Mouse (Mus musculus) heart, embryonic 16.5 days (tissue): ENCODE data around the gene Wdr49. TPM values are rescaled to one million over a fixed set of nuclear protein-coding genes. Genes with fewer than 3 reads are reported as not detected.
"Not testable (repeated sequence)": the region's sequence is repeated elsewhere in the genome, so short reads cannot be mapped to it uniquely, and the experiment has no call there.

Source experiments
- ATAC-seq: fragments of 200-750 bp; cut with Nextera tagmentation; replicated peaks from 2 replicates; pipeline ENCODE4 v1.8.0; 2017; ENCODE audit warnings: moderate number of reproducible peaks; ENCODE audit not compliant: insufficient read depth, low FRiP score; ENCODE audit errors: extremely low read depth
- H3K27ac ChIP-seq: fragments of 300-500 bp; sonication (generic); 2 replicates; pipeline ENCODE4 v1.5.1; 2014; ENCODE audit warnings: mild to moderate bottlenecking, low read length, control low read depth, moderate library complexity
- H3K27me3 ChIP-seq: fragments of 300-500 bp; sonication (generic); 2 replicates; pipeline ENCODE4 v1.6.1; 2014; ENCODE audit warnings: low read length, mixed read lengths; ENCODE audit not compliant: control insufficient read depth, insufficient read depth
- H3K36me3 ChIP-seq: fragments of 300-500 bp; sonication (generic); 2 replicates; pipeline ENCODE4 v1.6.1; 2014; ENCODE audit not compliant: control insufficient read depth, insufficient read depth
- H3K4me1 ChIP-seq: fragments of 300-500 bp; sonication (generic); 2 replicates; pipeline ENCODE4 v1.6.1; 2014; ENCODE audit warnings: low read length, mixed read lengths; ENCODE audit not compliant: control insufficient read depth, insufficient read depth
- H3K4me2 ChIP-seq: fragments of 300-500 bp; sonication (generic); 2 replicates; pipeline ENCODE4 v1.6.1; 2014; ENCODE audit warnings: low read depth, mild to moderate bottlenecking, control low read depth, low read length
- H3K4me3 ChIP-seq: fragments of 300-500 bp; sonication (generic); 2 replicates; pipeline ENCODE4 v1.5.1; 2014; ENCODE audit warnings: mild to moderate bottlenecking, control low read depth, low read length
- H3K9ac ChIP-seq: fragments of 300-500 bp; sonication (generic); 2 replicates; pipeline ENCODE4 v1.6.1; 2014; ENCODE audit warnings: low read length, control low read depth
- H3K9me3 ChIP-seq: fragments of 300-500 bp; sonication (generic); replicated peaks from 2 replicates; pipeline ENCODE4 v1.6.1; 2016; ENCODE audit warnings: low read length; ENCODE audit not compliant: control insufficient read depth
- WGBS: fragments of 180-500 bp; shearing (Covaris S2); extraction: QIAGEN DNeasy Blood & Tissue Kit; methylation state at CpG from one replicate; pipeline ENCODE4 v1.1.7; 2014; 5-methylcytosine and 5-hydroxymethylcytosine counted together
- polyA plus RNA-seq: library from polyadenylated mRNA; unstranded; fragments of >200 nt; fragmentation: Nextera tagmentation; extraction: Ambion mirVana; gene quantifications from 2 replicates; pipeline ENCODE4 v1.2.1, GENCODE M21; 2015

The Wdr49 gene
- polyA plus RNA-seq, 1 experiment from 2014 or later: not detected

- WGBS: 83% methylated on average over 4 of the region's 4 CpGs
- Histone ChIP-seq H3K4me3 (no peak overlapping the region), H3K27ac (no peak overlapping the region), H3K4me2 (no peak overlapping the region), H3K27me3 (no peaks in the 10 kb centered on the region), H3K36me3 (no peaks in the 10 kb centered on the region), H3K9ac (no peak overlapping the region), H3K9me3 (no peaks in the 10 kb centered on the region), H3K4me1 (no peaks in the 10 kb centered on the region)
- ATAC-seq: no peak
These were observed 173.1 kb downstream of the Wdr49 start for GRCm38 (mm10) chr3:75308861-75309260.

GRCm38 (mm10) chr3:75308228-75308627 lies 173.7 kb downstream of the Wdr49 start:
- Histone ChIP-seq H3K27ac (no peak overlapping the region), H3K27me3 (no peaks in the 10 kb centered on the region), H3K9me3 (no peaks in the 10 kb centered on the region), H3K4me3 (no peak overlapping the region), H3K9ac (no peak overlapping the region), H3K36me3 (no peaks in the 10 kb centered on the region), H3K4me2 (no peak overlapping the region), H3K4me1 (no peaks in the 10 kb centered on the region)
- 48% methylated on average over 3 of the region's 3 CpGs for WGBS
- ATAC-seq: no peak

DNA sequence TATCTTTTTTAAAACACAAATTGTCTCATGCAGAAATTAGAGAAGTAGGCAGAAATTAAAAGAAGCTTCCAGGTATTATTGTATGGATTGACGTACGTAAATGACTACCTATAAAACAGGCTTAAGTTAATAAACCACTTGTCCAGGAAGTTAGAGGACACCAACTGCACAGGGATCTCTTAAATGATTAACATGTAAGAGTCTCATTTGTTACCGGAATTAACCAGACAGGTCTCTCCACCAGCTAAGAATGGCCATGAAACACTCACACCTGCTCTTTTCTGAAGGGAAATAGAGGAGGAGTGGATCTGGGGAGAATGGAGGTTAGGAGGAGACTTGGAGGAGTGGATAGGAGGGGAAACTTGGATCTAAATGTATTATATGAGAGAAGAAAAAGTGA lies 176.4 kb downstream of the Wdr49 start:
- H3K36me3 ChIP-seq: no peaks in the 10 kb centered on the region
- no peak for ATAC-seq

GRCm38 (mm10) chr3:75304621-75305020 lies 177.3 kb downstream of the Wdr49 start:
- Histone ChIP-seq H3K4me3 (no peak overlapping the region), H3K36me3 (no peaks in the 10 kb centered on the region), H3K27me3 (no peaks in the 10 kb centered on the region), H3K9ac (no peak overlapping the region), H3K4me2 (no peak overlapping the region), H3K9me3 (no peaks in the 10 kb centered on the region), H3K4me1 (no peaks in the 10 kb centered on the region), H3K27ac (no peak overlapping the region)
- 93% methylated on average over 5 of the region's 5 CpGs for WGBS
- ATAC-seq: no peak

More for the DNA sequence above, 176.4 kb downstream of the Wdr49 start:
- Histone ChIP-seq H3K4me1 (no peaks in the 10 kb centered on the region), H3K27me3 (no peaks in the 10 kb centered on the region), H3K9me3 (no peaks in the 10 kb centered on the region), H3K9ac (no peak overlapping the region), H3K4me2 (no peak overlapping the region), H3K4me3 (no peak overlapping the region), H3K27ac (no peak overlapping the region)
- 91% methylated on average over 3 of the region's 3 CpGs for WGBS

DNA sequence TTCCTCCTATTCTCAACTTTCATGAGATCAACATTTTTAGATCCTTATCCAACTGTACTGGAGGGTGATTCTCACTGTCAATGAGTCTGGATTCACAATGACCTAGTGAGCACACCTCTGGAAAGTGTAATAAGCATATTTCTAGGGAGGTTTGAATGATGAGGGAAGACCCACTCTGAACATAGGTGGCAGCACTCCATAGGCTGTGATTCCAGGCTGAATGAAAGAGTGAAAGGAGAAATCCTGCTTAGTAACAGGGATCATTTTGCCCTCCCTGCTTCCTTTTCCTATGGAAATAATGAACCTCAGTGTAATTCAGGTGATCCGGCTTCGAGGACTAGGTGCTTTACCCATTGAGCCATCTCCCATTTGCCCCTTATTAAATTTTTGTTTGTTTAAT lies 180.9 kb downstream of the Wdr49 start:
- no peaks in the 10 kb centered on the region for H3K36me3 ChIP-seq
- H3K4me3 ChIP-seq: no peak overlapping the region
- 87% methylated on average over 2 of the region's 2 CpGs for WGBS
- no peak for ATAC-seq
- H3K4me2 ChIP-seq: no peak overlapping the region
- H3K27me3 ChIP-seq: no peaks in the 10 kb centered on the region
- no peaks in the 10 kb centered on the region for H3K9me3 ChIP-seq
- peaks cover 9% of the 10 kb centered on the region; the same call in 1 of the 2 replicates for H3K4me1 ChIP-seq
- no peak overlapping the region for H3K9ac ChIP-seq
- no peak overlapping the region for H3K27ac ChIP-seq

DNA sequence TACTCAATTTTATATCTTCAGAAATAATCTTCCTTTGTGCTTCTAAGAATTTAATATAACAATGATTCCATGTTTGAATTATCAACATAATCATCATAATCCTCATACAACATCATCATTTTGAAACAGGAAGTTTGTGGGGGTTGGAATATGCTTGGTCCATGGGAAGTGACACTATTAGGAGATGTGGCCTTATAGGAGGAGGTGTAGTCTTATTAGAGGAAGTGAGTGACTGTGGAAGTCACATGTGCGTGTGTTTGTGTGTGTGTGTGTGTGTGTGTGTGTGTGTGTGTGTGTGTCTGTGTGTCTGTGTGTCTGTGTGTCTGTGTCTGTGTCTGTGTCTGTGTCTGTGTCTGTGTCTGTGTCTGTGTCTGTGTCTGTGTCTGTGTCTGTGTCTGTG lies 182.5 kb downstream of the Wdr49 start:
- H3K27ac ChIP-seq, ATAC-seq, H3K4me3 ChIP-seq, H3K4me2 ChIP-seq, H3K4me1 ChIP-seq, H3K9me3 ChIP-seq, H3K36me3 ChIP-seq, H3K27me3 ChIP-seq, H3K9ac ChIP-seq: not testable (repeated sequence)
- WGBS: 88% methylated on average over 1 of the region's 1 CpGs

DNA sequence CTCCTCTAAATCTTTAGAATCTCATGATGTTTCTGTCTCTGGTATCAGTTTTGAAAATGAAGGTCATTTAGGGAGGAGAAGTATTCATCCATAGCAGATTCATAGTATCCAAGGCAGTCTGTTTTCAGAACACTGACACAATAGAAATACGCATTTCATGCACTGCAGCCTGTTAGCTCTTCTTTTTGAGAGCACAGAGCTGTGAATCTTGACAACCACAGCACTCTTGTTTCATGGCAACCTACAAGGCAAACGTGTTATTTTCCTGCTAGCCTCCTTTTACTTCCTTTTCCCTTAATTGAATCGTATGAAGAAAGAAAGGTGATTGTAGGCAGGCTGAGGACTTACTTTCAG lies 184.2 kb downstream of the Wdr49 start:
- Histone ChIP-seq H3K27ac (no peak overlapping the region), H3K4me2 (no peak overlapping the region), H3K4me1 (peaks cover 9% of the 10 kb centered on the region; the same call in 1 of the 2 replicates), H3K36me3 (no peaks in the 10 kb centered on the region), H3K9me3 (no peaks in the 10 kb centered on the region), H3K27me3 (no peaks in the 10 kb centered on the region), H3K4me3 (no peak overlapping the region), H3K9ac (no peak overlapping the region)
- ATAC-seq: no peak
- WGBS: 27% methylated on average over 3 of the region's 3 CpGs

GRCm38 (mm10) chr3:75297026-75297757 lies 184.8 kb downstream of the Wdr49 start:
- Histone ChIP-seq H3K9ac (no peak overlapping the region), H3K27me3 (no peaks in the 10 kb centered on the region), H3K4me3 (no peak overlapping the region), H3K36me3 (no peaks in the 10 kb centered on the region), H3K4me1 (peaks cover 9% of the 10 kb centered on the region; the same call in 1 of the 2 replicates), H3K27ac (no peak overlapping the region), H3K9me3 (no peaks in the 10 kb centered on the region), H3K4me2 (no peak overlapping the region)
- ATAC-seq: no peak
- 44% methylated on average over 2 of the region's 2 CpGs for WGBS

DNA sequence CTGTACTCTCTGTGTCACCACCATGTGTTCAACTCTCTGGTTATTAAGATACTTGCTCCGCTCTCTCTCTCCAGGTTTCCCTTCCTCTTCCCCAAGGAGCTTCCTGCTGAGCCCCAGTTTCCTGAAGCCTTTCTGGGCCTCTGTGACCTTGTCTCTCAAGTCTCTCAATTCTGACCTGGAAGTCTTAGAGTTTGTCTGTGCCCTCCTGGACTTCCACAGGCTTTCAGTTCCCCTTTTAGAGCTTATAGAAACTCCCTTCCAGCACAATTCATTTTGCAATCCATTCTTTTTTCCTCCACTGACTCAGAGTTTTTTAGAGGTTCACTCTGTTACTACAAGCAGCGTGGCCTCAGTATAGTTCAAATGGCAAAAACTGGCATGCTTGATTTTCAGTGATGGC lies 188.7 kb downstream of the Wdr49 start:
- ATAC-seq: no peak
- H3K27me3 ChIP-seq: no peaks in the 10 kb centered on the region
- WGBS: 77% methylated on average over 2 of the region's 2 CpGs

More for the DNA sequence above, 188.7 kb downstream of the Wdr49 start:
- no peak overlapping the region for H3K27ac ChIP-seq
- H3K36me3 ChIP-seq: no peaks in the 10 kb centered on the region
- no peak overlapping the region for H3K4me2 ChIP-seq
- H3K9me3 ChIP-seq: no peaks in the 10 kb centered on the region
- H3K4me3 ChIP-seq: no peak overlapping the region
- peaks cover 9% of the 10 kb centered on the region; the same call in 1 of the 2 replicates for H3K4me1 ChIP-seq
- no peak overlapping the region for H3K9ac ChIP-seq
